Mouse (Mus musculus) lung, postnatal 10 days (tissue): ENCODE results near the gene Hoxc8.

Experiments used
- DNase-seq: peaks from one replicate; pipeline ENCODE4 v3.0.0; 2021

Gene Hoxc8

GRCm38 (mm10) chr15:103011928-103012486 lies 21.6 kb downstream of the Hoxc8 start:
- no peak for DNase-seq

DNA sequence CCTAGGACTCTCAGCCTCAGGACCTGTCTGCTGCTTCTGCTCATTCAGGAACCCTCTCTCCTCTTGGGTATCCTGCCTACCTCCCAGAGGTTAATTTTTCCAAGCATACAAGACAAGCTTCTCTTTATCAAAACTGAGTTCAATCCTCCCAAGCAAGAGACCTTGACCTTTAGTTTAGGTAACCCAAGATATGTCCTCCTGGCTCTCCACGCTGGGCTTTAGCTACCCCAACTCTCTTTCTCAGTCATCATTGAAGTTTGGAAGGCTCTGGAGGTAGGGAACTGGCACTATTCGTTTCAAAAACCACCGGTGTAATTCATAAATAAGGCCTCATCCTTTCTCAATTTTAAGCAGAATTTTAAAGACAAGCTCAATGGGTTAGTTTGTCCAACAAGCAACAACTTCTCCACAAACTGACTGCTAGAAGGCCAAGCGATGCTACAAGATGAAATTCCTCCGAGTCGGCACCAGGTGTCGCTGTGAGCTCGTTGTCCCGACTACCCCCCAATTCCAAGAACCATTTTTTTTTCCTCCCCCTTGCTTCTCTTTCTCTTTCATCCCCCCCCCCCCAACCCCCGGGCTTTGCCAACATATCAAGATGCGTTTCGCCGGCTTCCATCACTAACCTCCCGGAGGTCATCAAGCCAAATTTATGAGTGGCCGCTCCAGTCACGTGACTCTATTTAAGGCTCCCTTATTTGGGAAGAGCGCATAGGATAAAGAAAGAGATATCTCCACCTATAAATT lies 23.0 kb downstream of the Hoxc8 start:
- peak; percentile 28 for DNase-seq

DNA sequence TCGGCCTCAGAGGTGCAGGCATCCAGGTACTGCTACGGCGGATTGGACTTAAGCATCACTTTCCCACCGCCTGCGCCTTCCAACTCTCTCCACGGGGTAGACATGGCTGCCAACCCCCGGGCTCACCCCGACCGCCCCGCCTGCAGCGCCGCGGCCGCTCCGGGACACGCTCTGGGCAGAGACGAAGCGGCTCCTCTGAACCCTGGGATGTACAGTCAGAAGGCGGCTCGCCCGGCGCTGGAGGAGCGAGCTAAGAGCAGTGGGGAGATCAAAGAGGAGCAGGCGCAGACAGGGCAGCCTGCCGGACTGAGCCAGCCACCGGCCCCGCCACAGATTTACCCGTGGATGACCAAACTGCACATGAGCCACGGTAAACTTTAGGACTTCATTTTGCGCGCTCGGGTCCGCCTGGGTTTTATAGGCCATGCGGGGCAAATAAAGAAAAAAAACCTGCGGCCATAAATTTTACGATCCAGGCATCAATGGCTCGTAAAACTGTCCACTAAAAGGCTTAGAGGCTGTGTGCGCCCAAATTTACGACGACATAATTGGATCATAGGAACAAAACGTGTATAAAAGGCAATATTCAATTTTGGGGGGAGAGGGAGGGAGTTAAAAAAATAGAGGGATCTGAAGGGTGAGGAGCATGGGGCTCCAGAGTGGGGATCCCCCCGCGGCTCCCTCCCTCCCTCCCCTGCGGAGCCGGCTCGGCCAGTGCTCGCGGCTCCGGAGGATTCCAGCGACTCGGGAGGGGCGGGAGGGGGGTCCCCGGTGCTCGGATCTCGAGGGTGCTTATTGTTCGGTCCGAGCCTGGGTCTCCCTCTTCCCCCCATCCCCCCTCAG lies 24.0 kb downstream of the Hoxc8 start:
- no peak for DNase-seq

DNA sequence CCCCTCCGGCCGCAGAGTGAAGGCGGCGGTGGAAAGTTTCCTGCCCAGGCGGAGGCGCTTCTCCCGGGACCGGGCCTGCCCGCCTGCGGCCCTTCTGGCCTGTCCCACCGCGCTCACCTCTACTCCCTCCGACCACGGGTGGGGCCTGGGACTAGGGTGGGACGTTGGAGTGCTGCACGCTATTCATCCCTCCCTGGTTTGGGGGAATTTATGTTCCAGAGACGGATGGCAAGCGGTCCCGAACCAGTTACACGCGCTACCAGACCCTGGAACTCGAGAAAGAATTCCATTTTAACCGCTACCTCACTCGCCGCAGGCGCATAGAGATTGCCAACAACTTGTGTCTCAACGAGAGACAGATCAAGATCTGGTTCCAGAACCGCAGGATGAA lies 24.6 kb downstream of the Hoxc8 start:
- no peak for DNase-seq

DNA sequence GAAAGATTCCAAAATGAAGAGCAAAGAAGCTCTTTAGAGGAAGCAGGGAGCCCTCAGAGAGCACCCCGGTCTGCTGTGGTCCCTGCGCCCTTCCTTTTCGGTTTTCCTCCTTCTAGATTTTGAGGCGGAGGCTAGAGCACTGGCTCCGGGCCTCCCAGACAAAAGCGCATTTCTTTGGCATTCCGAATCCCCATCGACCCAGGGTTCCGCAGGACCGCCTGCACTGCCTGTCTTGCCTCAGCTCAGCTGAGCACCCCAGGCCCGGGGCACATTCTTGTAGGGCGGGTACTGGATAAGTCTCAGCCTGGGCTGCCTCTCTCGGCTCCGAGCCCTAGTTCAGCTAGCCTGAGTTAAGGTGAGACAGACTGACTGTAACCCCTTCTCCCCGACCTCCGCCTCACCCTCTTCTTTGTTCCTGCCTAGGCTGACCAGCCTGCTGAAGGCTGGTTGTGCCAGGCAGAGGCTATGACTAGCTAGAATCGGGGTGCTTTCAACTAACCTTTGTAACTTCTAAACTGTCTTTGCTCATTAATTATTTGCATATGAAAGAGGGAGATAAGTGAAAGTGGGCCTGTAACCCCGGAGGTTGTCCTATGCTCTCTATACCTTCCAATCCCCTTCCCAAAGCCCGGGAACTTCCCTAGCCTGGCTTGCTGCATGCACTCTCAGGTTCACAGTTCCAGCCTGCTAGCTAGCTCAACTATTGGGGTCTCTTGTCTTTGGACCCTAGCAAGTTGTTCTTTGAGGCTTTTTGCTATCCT lies 25.2 kb downstream of the Hoxc8 start:
- DNase-seq, result no peak

DNA sequence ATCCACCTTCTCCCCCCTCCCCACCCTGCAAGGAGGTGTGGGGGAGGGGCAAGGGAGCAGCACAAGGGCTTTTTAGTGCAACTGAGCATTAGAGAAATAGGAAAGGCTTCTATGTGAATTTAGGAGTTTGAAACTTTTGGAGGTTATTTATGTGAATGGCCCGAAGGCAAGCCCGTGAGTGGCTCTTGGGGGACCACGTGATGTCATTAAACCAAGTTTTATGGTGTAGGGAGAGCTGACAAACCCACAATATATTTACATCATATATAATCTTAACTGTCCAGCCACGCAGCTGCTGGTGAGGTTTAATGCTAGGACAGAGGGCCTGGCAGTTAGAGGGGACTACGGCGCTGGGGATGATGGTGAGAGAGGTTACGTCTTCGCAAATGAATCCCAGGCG lies 28.2 kb downstream of the Hoxc8 start, which contains the start of gene Hoxc4:
TSS of gene Hoxc4 (plus strand) at position 299 of the 400 bp plus-strand sequence.
- no peak for DNase-seq

DNA sequence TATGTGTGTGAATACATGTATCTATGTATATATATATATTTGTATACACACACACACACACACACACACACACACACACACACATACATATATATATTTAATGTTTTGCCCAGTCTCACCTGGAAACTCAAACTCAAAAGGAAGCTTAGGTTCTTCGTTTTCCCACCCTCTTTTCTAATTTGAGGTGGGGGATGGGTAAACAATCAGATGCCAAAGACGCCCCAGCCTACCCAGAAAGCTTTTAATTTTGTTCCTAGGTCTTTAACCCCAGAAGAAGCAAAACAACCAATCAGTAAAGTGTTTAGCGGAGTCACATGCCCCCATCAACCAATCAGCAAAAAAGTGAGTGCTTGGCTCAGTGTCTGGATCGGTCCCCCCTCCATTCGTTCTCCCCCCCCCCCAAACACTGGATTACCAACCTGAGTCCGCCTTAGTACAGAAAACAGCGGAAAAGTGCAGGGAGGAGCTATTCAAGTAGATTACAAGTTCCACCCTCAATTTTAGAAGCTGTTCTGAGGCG lies 30.6 kb downstream of the Hoxc8 start:
- DNase-seq, result no peak

DNA sequence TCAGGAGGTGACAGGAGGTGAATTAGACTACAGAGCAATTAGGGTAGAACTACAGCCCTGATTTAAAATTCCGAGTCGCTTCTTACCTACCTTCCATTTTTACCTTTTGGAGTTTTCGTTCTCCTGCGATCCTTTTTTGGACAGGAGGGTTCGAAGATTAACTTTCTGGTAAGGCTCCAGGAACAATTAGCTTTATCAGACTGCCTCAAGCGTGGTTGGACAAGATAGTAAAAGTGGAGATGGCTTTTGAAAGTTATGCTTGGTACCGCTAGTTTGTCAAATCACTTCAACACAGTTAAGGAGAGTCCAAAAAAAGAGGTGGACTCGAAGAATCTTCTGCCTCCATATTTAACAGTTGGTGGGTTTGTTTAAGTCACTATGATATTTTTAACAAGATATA lies 31.1 kb downstream of the Hoxc8 start:
- no peak for DNase-seq

- no peak for DNase-seq
Observed at GRCm38 (mm10) chr15:103024131-103024530, 33.7 kb downstream of the Hoxc8 start.

DNA sequence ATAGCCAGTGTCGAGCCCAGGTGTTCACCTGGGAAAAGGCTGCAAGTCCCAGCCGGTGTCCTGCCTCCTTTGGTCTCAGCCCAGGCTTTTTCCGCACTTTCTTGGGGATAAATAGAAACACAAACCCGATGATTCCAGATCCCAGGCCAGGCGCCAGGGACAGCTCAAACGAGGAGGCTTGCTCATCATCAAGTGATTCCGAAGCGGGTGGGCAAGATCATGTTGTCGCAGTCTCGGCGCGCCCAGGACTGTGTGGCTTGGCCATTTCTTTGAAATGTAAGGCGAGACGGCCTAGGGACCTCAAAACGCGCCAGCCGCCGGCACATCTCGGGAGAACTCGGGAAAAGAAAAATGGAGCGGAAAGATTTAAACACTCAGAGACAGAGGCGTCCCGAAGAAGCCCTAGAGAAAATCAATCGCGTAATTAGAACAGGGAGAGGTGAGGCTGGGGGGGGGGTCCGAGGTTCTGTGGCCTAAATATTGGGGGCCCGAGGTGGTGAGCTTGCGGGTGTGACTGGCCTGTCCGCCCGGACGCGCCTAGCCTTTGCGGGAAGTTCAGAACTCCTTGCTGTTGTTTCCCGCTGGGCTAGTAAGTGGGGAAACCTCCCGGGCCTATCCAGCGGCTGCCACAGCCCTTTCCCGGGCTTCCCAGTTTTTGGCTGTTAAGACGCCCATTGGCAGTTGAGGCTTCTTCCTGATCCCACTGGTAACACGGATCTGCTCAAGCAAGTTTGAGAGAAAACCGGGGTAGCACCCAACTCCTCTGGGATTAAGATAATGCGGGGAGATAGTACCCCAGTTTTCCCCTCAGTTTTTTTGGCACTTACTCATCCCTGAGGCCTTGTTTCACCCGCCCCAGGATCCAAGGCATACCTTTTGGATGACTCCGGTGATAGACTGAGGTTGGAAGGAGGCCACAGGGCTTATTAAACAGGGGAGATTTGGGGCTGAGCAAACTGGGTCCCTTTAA lies 37.1 kb downstream of the Hoxc8 start:
- no peak for DNase-seq

DNA sequence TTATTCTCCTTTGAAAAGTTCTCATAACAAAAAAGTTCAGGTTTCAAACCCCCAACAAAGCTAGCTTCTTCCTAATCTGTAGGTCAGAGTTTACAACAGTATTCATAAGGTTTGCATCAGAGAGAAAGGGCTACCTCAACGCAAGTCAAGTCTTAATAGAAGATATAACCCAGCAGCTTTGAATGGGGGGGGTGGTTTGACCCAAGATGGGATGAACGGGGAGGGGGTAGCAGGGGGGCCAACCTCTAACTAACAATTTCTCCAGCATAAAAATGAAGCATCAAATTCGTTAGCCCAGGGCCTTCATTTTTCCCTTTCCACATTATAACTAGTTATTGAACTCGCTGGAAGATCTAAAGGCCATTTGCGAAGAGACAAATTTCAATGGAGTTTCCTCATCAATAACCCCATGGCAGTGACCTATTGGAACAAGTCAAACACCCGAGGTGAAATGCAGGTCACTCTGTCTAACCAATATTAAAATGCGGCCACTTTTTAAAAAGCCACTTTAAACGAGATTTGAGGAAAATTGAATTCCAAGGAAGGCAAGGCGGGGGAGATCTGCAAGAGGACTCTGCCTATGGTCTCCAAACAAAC lies 38.6 kb downstream of the Hoxc8 start:
- DNase-seq, result no peak

GRCm38 (mm10) chr15:103030142-103030541 lies 39.7 kb downstream of the Hoxc8 start:
- DNase-seq, result no peak

DNA sequence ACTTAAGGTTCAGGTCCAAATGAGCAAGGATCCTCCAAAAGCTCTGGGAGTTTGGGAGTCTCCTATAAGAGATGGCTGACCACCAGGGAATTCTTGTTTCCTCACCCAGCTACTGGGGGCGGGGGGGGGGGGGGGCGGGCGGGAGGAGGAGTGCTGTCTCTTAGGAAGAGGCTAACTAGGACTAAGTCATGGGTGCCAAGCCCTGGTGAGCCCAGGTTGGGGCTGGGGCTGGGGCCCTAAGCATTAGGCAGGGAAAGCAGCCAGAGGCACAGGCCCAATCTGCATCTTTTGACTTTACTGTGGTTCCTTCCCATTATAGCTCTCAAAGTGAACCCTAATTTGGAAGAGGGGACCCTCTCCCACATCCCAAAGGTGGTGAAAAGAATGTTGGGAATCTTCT lies 41.8 kb downstream of the Hoxc8 start:
- no peak for DNase-seq

DNA sequence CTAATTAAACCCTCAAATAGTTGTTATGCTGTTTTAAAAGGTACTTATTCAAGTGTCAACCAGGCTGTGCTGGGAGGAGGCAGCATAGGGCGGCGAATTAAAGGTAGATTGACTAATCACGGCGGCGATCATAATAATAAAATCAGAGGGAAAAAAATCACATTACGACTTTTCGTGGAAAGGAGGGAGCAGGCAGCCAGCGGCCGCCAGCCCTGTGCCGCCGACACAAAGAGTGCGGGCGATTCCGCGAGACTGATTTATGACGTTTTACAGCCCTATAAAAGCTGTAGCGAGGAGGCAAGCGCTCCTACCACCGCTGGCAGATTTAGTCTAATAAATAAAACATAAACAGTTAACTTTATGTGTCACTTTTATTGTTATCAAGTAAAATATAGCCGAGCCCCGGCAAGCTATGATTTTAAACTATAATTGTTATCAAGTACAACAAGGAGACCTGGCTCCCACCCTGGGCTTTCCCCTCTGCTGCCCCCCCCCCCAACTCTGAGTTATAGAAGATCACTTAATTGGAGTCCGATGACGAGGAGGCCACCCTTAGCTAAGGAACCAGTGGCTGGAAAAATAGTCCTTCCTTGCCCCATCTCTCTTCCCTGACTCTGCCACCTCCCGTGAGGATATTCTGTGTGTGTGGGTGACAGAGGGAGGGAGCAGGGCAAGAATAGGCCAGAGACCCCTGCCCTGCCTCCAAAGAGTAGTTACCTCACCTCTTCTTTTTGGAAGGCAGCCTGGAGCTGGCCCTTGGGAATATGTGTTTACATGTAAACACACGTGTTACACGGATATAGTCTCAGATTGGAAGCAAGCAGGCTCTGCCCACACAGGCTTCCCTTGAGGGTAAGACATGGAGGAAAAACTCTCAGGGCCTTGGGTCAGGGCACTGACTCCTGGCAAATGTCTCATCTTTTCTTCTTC lies 42.5 kb downstream of the Hoxc8 start:
- no peak for DNase-seq

GRCm38 (mm10) chr15:103034043-103034806 lies 43.8 kb downstream of the Hoxc8 start:
- DNase-seq, result no peak

DNA sequence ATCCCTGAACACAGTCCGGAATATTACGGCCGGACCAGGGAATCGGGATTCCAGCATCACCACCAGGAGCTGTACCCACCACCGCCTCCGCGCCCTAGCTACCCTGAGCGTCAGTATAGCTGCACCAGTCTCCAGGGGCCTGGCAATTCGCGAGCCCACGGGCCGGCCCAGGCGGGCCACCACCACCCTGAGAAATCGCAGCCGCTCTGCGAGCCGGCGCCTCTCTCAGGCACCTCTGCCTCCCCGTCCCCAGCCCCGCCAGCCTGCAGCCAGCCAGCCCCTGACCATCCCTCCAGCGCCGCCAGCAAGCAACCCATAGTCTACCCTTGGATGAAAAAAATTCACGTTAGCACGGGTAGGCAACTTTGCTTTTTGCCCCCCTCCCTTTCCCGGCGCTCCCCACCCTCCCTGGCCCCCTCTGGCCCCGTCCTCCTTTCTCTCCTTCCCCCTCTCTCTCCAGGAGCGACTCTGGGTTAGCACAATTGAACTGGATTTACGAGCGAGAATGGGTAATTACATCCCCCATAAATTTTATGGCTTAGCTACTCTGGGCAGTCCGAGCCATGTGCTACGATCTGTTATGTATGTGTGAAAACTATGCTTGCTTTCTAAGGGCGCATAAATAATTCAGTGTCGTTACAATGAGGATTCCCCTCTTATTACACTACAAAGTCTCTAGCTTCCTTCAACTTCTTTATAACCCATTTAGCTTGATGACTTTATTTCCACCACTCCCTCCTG lies 44.6 kb downstream of the Hoxc8 start:
- DNase-seq, result no peak

GRCm38 (mm10) chr15:103035548-103035881 lies 45.1 kb downstream of the Hoxc8 start:
- DNase-seq, result no peak

DNA sequence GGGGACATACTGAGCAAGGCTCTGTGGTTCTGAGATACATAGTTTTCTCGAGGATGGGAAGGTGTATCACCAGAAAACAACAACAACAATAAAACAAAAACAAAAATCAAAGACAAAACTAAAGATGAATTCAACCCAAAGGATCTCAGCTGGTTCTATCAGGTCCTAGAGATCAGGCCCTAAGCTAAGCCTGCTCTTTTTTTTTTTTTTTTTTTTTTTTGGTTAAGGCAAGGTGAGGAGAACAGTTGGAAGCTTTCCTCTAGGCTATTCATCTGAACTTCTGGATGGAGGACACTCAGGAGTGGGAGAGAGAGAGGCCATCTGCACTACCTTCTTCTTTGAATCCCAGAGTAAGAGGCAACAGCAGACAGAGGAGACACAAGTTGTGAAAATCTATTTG lies 47.2 kb downstream of the Hoxc8 start:
- DNase-seq, result no peak
